Comparison of ENCODE assay signal across 14 mouse cellular contexts in genomic region chr7:64327486-64327885, GRCm38 (mm10). TPM values are rescaled to one million over a fixed set of nuclear protein-coding genes. Genes with fewer than 3 reads are reported as not detected.
DNase-seq lines count a peak whose midpoint lies in the region; ATAC-seq lines count a peak whose summit lies in the region.
"Had no signal": no experiment of that assay in that cellular context is flagged by ENCODE, and none has a peak within 500 bp of the region (broad histone marks: within the 10 kb centered on the region; RNA-seq: fewer than 3 reads in every experiment).

No protein-coding gene starts in this region.

- no peak overlapping the region for H3K4me3 ChIP-seq in midbrain, embryonic 10.5 days
- H3K4me3 ChIP-seq in midbrain, embryonic 11.5 days (ENCODE audit: low read depth, low read length): no peak overlapping the region
- H3K4me3 ChIP-seq: embryonic facial prominence, embryonic 10.5 days; embryonic facial prominence, embryonic 13.5 days; erythroblast, embryonic 14.5 days had no signal

- no peak overlapping the region for H3K9ac ChIP-seq in midbrain, embryonic 11.5 days (ENCODE audit: low read length)
- H3K9ac ChIP-seq: embryonic facial prominence, embryonic 13.5 days; forebrain, postnatal 0 days; hindbrain, embryonic 14.5 days had no signal

- peak overlapping the region; percentile 63; the same call in 1 of the 2 replicates for H3K27ac ChIP-seq in midbrain, embryonic 10.5 days (replicated peaks)
- no peak overlapping the region for H3K27ac ChIP-seq in midbrain, embryonic 11.5 days (ENCODE audit: low read depth, low read length)
- H3K27ac ChIP-seq: embryonic facial prominence, embryonic 10.5 days; embryonic facial prominence, embryonic 13.5 days; hindbrain, embryonic 14.5 days; hindbrain, postnatal 0 days had no signal

- no peaks in the 10 kb centered on the region for H3K27me3 ChIP-seq in midbrain, embryonic 10.5 days (ENCODE audit: low read depth, poor library complexity, severe bottlenecking)
- no peaks in the 10 kb centered on the region for H3K27me3 ChIP-seq in midbrain, embryonic 11.5 days (ENCODE audit: control insufficient read depth, insufficient read depth, low read length)
- H3K27me3 ChIP-seq: embryonic facial prominence, embryonic 13.5 days had no signal

- intact Hi-C loops in left cerebral cortex, postnatal 14 days (cut with DNase I): loop anchor here (10.0 kb wide), 1 partner anchor 573 kb away; no protein-coding TSS in a partner anchor

- H3K4me2 ChIP-seq in midbrain, embryonic 11.5 days: no peak overlapping the region
- H3K4me2 ChIP-seq: embryonic facial prominence, embryonic 13.5 days; heart, embryonic 11.5 days; hindbrain, embryonic 14.5 days had no signal

- WGBS in midbrain, embryonic 10.5 days: 86% methylated on average over 4 of the region's 4 CpGs
- 89% methylated on average over 4 of the region's 4 CpGs for WGBS in midbrain, embryonic 11.5 days

- ATAC-seq in midbrain, embryonic 11.5 days (ENCODE audit: low FRiP score): no peak
- no peak for ATAC-seq in frontal cortex, adult (ENCODE audit: low TSS enrichment)

- H3K4me1 ChIP-seq in midbrain, embryonic 10.5 days: no peaks in the 10 kb centered on the region
- H3K4me1 ChIP-seq in midbrain, embryonic 11.5 days (ENCODE audit: control insufficient read depth, insufficient read depth, low read length): no peaks in the 10 kb centered on the region
- H3K4me1 ChIP-seq: embryonic facial prominence, embryonic 10.5 days; embryonic facial prominence, embryonic 13.5 days had no signal

- H3K9me3 ChIP-seq in midbrain, embryonic 10.5 days (replicated peaks): no peaks in the 10 kb centered on the region
- no peaks in the 10 kb centered on the region for H3K9me3 ChIP-seq in midbrain, embryonic 11.5 days (ENCODE audit: control insufficient read depth, low read length)
- H3K9me3 ChIP-seq: embryonic facial prominence, embryonic 10.5 days; embryonic facial prominence, embryonic 13.5 days had no signal

- peaks cover 50% of the 10 kb centered on the region for H3K36me3 ChIP-seq in midbrain, embryonic 10.5 days
- no peaks in the 10 kb centered on the region for H3K36me3 ChIP-seq in midbrain, embryonic 11.5 days (ENCODE audit: control insufficient read depth, insufficient read depth, low read length)

- no peak for DNase-seq in midbrain, embryonic 10.5 days (ENCODE audit: low spot score)
- DNase-seq in midbrain, embryonic 11.5 days (ENCODE audit: low spot score, missing footprints): no peak
- DNase-seq in ES-CJ7 (ENCODE audit: low read depth, low spot score): peak; percentile 35
- DNase-seq in ZHBTc4 (ENCODE audit: low read depth, low spot score): peak; percentile 51
- DNase-seq in left cerebral cortex, postnatal 14 days (ENCODE audit: low spot score in 2 of 2): no peak
- no peak for DNase-seq in frontal cortex, postnatal 10 days (ENCODE audit: low spot score in 2 of 2)

RNA-seq across cellular contexts. Expression of gene Mtmr10, which starts 40.0 kb away (rescaled TPM):
- polyA plus RNA-seq in midbrain, embryonic 10.5 days (2016; fragmentation: Nextera tagmentation; extraction: Ambion mirVana): 12.5 and 15.3 TPM in 2 replicates
- 17.7 and 17.8 TPM in 2 replicates for polyA plus RNA-seq in midbrain, embryonic 11.5 days (2014; fragmentation: Nextera tagmentation; extraction: Ambion mirVana)
- total RNA-seq in left cerebral cortex, postnatal 14 days (2021): 10 to 100 TPM; 13.4 to 13.9 TPM

RNA-seq across cellular contexts. Expression of gene Fan1, which starts 46.4 kb away (rescaled TPM):
- 8.1 and 9.2 TPM in 2 replicates for polyA plus RNA-seq in midbrain, embryonic 10.5 days (2016; fragmentation: Nextera tagmentation; extraction: Ambion mirVana)
- 5.8 and 6.8 TPM in 2 replicates for polyA plus RNA-seq in midbrain, embryonic 11.5 days (2014; fragmentation: Nextera tagmentation; extraction: Ambion mirVana)
- 1 to 10 TPM; 8.9 to 9.0 TPM for total RNA-seq in left cerebral cortex, postnatal 14 days (2021)

Comparison
In these comparisons a context has a peak if more than half of its experiments do, and no peak if none do; other contexts are left out.
1. DNase-seq: peak in ES-CJ7 (single experiment) and ZHBTc4 (single experiment); none in midbrain, embryonic 10.5 days (single experiment), midbrain, embryonic 11.5 days (single experiment), left cerebral cortex, postnatal 14 days (0 of 2) and frontal cortex, postnatal 10 days (0 of 2).